Mouse (Mus musculus) neutrophil, adult 65 days (primary cell): Measurements from ENCODE around the gene Myo19. TPM values are rescaled to one million over a fixed set of nuclear protein-coding genes. Genes with fewer than 3 reads are reported as not detected.

Source experiments
- total RNA-seq: library from RNA; stranded (reverse); gene quantifications from 2 replicates; pipeline ENCODE4 v1.2.4, GENCODE M21; 2023

Gene Myo19
- total RNA-seq: 1.6 and 1.8 TPM in 2 replicates

DNA sequence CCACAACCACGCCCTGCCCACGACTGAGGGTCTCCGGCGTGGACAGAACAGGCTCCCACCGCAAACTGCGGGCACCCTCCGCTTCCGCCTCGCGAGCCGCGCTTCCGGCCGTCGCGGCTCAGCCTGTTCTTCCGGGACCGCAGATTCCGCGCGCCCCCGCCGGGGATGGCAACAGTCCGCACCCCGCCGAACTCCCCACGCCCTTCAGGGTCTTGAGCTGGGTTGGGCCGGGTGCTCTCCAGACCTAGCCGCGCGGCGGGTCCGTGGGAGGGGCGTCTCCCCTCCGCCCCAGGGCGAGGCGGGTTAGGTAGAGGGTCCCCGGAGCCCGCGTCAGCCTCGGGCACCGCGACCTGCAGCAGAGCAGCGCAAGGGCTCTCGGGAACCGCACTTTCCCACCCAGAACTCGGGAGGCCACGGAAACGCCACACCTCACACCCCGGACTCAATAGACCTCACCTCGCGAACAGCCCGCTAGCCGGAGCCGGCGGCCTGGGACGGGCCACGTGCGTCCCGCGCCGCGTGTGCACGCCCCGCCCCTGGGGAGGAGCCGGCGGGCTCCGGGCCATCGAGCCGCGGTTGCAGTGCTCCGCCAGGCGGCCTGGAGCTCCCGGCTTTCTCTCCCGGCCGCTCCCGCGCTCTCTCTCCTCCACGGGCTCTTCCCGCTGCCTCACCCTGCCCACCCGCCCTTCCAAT, at the start of gene Myo19, which contains the start of gene Pigw:
Myo19 (plus strand) TSS at position 377 of the 693 bp plus-strand sequence.
Pigw (minus strand) TSS at position 514 of the 693 bp plus-strand sequence.

DNA sequence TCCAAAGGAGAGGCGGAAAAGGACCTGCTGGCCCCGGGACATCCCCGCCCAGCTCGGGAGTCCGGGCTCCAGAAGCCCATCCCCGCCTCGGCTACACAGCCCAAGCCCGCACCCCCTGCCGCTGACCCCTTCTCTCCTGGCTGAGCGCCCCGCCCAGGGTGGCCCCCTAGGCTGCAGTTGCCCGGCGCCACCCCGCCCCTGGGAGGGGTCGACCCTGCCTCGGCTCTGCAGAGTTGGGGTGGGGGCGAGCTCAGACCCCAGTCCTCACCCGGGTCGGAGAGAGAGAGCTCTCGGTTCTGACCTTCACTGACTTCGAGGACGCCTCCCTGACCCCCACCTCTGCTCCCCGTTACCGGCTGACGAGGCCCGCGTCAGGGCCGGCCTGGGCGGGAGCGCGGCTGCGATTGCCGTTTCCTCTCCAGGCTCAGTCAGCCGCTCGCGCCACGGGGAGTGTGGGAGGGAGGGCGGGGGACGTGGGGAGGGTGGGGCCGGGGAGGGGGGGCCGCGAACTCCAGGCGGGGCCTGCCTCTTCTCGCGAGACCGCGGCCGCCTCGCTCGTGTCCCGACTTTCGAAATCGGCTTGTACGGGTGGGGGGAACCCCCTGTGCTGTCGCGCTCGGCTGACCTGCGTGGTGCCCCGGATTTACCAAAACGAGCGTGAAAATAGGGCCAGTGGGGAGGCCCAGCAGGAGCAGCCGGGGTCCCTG, 9.5 kb upstream of the Myo19 start, which contains the start of gene Ggnbp2:
Ggnbp2 (minus strand) TSS at position 481 of the 707 bp plus-strand sequence.

DNA sequence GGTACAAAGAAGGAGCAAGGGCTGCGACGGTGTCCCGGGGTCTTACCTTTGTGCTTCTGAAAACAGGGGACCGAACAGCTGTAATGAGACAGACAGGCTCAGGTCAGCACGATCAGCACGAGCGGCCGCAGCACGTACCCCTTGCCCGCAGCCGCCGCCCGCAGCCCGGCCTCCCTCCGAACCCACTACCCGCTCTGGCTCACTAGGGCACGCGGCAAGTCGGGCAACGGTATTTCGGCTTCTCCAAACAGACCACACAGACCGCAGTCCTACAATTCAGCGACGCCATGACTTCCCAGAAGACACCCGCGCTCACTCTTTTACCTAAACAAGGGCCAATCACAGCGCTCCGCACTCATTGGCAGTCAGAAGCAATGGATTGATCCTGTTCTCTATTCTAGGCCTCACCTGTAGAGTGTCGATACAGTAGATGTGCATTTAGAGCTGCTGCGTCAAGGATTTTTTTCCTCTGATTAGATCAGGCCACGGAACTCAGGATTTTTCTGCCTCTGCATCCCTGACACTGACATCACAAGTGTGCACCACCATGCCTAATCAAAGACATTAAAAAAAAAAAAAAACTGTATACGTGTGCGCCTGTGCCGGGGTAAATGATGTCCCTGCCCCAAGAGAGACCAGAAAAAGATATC, 36.2 kb downstream of the Myo19 start, which contains the start of gene Znhit3:
Znhit3 (minus strand) TSS at position 314 of the 650 bp plus-strand sequence.

DNA sequence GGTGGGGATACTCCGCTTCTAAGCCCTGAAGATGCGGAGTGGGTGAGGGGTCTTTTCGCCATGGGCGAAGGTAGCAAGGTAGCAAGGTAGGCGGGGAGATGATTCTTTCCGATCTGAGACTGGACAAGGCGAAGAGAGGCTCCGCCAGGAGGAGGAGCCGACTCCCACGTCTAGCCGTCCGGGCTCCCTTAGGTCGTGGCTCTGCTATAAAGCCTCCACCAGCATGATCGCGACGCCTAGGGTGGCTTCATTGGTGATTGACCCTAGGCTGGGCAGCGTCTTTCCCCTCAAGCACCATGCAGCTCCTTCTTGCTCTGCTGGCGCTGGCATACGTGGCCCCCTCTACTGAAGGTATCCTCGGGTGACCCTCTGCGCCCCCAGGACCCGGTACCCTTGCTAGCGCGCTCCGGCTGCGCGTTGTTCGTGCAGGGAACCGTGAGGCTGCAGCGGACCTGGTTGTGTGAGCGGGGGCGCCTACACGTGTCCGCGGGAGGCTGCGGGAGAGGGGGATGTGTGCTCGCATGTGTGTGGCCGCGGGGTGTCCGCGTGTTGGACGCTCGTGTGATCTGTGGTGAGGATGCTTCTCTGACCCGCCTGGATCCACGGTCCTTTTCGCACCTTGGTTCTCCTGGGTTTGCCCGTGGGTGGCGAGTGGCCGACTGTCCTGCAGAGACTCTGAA, 77.8 kb downstream of the Myo19 start, which contains the start of gene Car4:
Car4 (plus strand) TSS at position 196 of the 680 bp plus-strand sequence.

Other genes with a start within 250 kb of the Myo19 start
- 3.2 and 5.7 TPM in 2 replicates for gene Mrm1, start 60.6 kb upstream of the Myo19 start, total RNA-seq
- gene Dhrs11, start 51.2 kb upstream of the Myo19 start, total RNA-seq: 28.5 and 36.3 TPM in 2 replicates
- gene Ggnbp2, start 9.3 kb upstream of the Myo19 start, total RNA-seq: 148 and 178 TPM in 2 replicates
- gene Pigw, start 137 bp downstream of the Myo19 start, total RNA-seq: 1.0 and 1.5 TPM in 2 replicates
- 9.7 and 13.4 TPM in 2 replicates for gene Znhit3, start 36.2 kb downstream of the Myo19 start, total RNA-seq
- not detected in 2 replicates for gene Car4, start 77.6 kb downstream of the Myo19 start, total RNA-seq